Mouse (Mus musculus) layer of hippocampus, adult 18-20 months (tissue): ENCODE data around the gene Cep164. TPM values are rescaled to one million over a fixed set of nuclear protein-coding genes. Genes with fewer than 3 reads are reported as not detected.
A peak's percentile ranks its signal among the peaks of the same experiment; 100 is the strongest.
"Not testable (repeated sequence)": the region's sequence is repeated elsewhere in the genome, so short reads cannot be mapped to it uniquely, and the experiment has no call there.

Experiments
- DNase-seq, 2 experiments: peaks; one replicate each; pipeline ENCODE4 v3.0.0; 2022; ENCODE audit warnings: low spot score in 2 of 2
- long read RNA-seq: library from polyadenylated mRNA; stranded (forward); transcript quantifications from one replicate; pipeline ENCODE4 v2.0.0, GENCODE M21; 2021
- total RNA-seq, 2 experiments: library from RNA; stranded (reverse); gene quantifications; 2 replicates each; pipeline ENCODE4 v1.2.3; 2021

Cep164 gene
- 10 to 100 TPM; 11.3 to 13.2 TPM for total RNA-seq
- long read RNA-seq, partial matches to known transcripts = 4 of 5 reads
- long read RNA-seq, other reads (novel, unspliced or antisense) = 1 of 5 reads

- peak; percentile 89 to 93 for DNase-seq
Measured at GRCm38 (mm10) chr9:45828291-45828963, at the start of gene Cep164. TSS of gene Cep164 (minus strand) at chr9:45828691.

- no peak for DNase-seq
Measured at GRCm38 (mm10) chr9:45877928-45878327, 49.4 kb upstream of the Cep164 start.

- DNase-seq = no peak
Measured at GRCm38 (mm10) chr9:45870265-45870664, 41.8 kb upstream of the Cep164 start.

- no peak for DNase-seq
Measured at GRCm38 (mm10) chr9:45869181-45869580, 40.7 kb upstream of the Cep164 start.

GRCm38 (mm10) chr9:45861813-45862212, 33.3 kb upstream of the Cep164 start:
- DNase-seq = peak in 1 of 2 experiments; percentile 34

- DNase-seq = no peak
Measured at GRCm38 (mm10) chr9:45859364-45859763, 30.9 kb upstream of the Cep164 start.

GRCm38 (mm10) chr9:45854136-45854535, 25.6 kb upstream of the Cep164 start:
- no peak for DNase-seq

GRCm38 (mm10) chr9:45853695-45854094, 25.2 kb upstream of the Cep164 start:
- no peak for DNase-seq

GRCm38 (mm10) chr9:45851776-45852175, 23.3 kb upstream of the Cep164 start:
- DNase-seq = no peak

- DNase-seq = no peak
Measured at GRCm38 (mm10) chr9:45851330-45851729, 22.8 kb upstream of the Cep164 start.

GRCm38 (mm10) chr9:45850528-45851155, 22.2 kb upstream of the Cep164 start:
- no peak for DNase-seq

- no peak for DNase-seq
Measured at GRCm38 (mm10) chr9:45849528-45850408, 21.3 kb upstream of the Cep164 start.

GRCm38 (mm10) chr9:45846891-45847460, 18.5 kb upstream of the Cep164 start:
- DNase-seq = no peak

- DNase-seq = not testable (repeated sequence)
Measured at GRCm38 (mm10) chr9:45846176-45846575, 17.7 kb upstream of the Cep164 start.

GRCm38 (mm10) chr9:45845541-45845940, 17.1 kb upstream of the Cep164 start:
- no peak for DNase-seq

GRCm38 (mm10) chr9:45843780-45844179, 15.3 kb upstream of the Cep164 start:
- no peak for DNase-seq

- DNase-seq = no peak
Measured at GRCm38 (mm10) chr9:45843007-45843406, 14.5 kb upstream of the Cep164 start.

GRCm38 (mm10) chr9:45841458-45841857, 13.0 kb upstream of the Cep164 start:
- DNase-seq = no peak

GRCm38 (mm10) chr9:45840331-45840730, 11.8 kb upstream of the Cep164 start:
- DNase-seq = no peak

- DNase-seq = no peak
Measured at GRCm38 (mm10) chr9:45839982-45840300, 11.4 kb upstream of the Cep164 start.

- DNase-seq = no peak
Measured at GRCm38 (mm10) chr9:45839139-45839981, 10.9 kb upstream of the Cep164 start.
